Mouse (Mus musculus) midbrain, embryonic 16.5 days (tissue): ENCODE results near the gene St3gal4. TPM values are rescaled to one million over a fixed set of nuclear protein-coding genes. Genes with fewer than 3 reads are reported as not detected.

ENCODE experiments used
- ATAC-seq: fragments of 200-750 bp; cut with Nextera tagmentation; 2 replicates; pipeline ENCODE4 v1.8.0; 2017; ENCODE audit warnings: moderate TSS enrichment
- H3K27ac ChIP-seq: fragments of 300-500 bp; sonication (generic); 2 replicates; pipeline ENCODE4 v1.5.1; 2014; ENCODE audit warnings: mild to moderate bottlenecking, low read length, mixed read lengths
- H3K27me3 ChIP-seq: fragments of 300-500 bp; sonication (generic); 2 replicates; pipeline ENCODE4 v1.6.1; 2014; ENCODE audit warnings: low read depth, low read length, mixed read lengths; ENCODE audit not compliant: control insufficient read depth, insufficient read depth
- H3K36me3 ChIP-seq: fragments of 300-500 bp; sonication (generic); 2 replicates; pipeline ENCODE4 v1.6.1; 2014; ENCODE audit warnings: mild to moderate bottlenecking, low read length, moderate library complexity, mixed read lengths; ENCODE audit not compliant: control insufficient read depth, insufficient read depth
- H3K4me1 ChIP-seq: fragments of 300-500 bp; sonication (generic); 2 replicates; pipeline ENCODE4 v1.6.1; 2014; ENCODE audit warnings: mild to moderate bottlenecking, low read length, mixed read lengths; ENCODE audit not compliant: control insufficient read depth, insufficient read depth
- H3K4me2 ChIP-seq: fragments of 300-500 bp; sonication (generic); 2 replicates; pipeline ENCODE4 v1.6.1; 2014; ENCODE audit warnings: mild to moderate bottlenecking, low read length, mixed read lengths
- H3K4me3 ChIP-seq: fragments of 300-500 bp; sonication (generic); 2 replicates; pipeline ENCODE4 v1.5.1; 2014; ENCODE audit warnings: low read depth, mild to moderate bottlenecking, low read length, moderate library complexity, mixed read lengths
- H3K9ac ChIP-seq: fragments of 300-500 bp; sonication (generic); 2 replicates; pipeline ENCODE4 v1.6.1; 2014; ENCODE audit warnings: low read depth, low read length, mixed read lengths
- H3K9me3 ChIP-seq: fragments of 300-500 bp; sonication (generic); replicated peaks from 2 replicates; pipeline ENCODE4 v1.6.1; 2014; ENCODE audit warnings: mild to moderate bottlenecking, low read length, mixed read lengths; ENCODE audit not compliant: control insufficient read depth, poor library complexity, severe bottlenecking
- whole genome bisulfite sequencing: fragments of 180-500 bp; shearing (Covaris S2); extraction: QIAGEN DNeasy Blood & Tissue Kit; methylation state at CpG from one replicate; pipeline ENCODE4 v1.1.7; 2014; 5-methylcytosine and 5-hydroxymethylcytosine counted together
- polyA plus RNA-seq: library from polyadenylated mRNA; unstranded; fragments of >200 nt; fragmentation: Nextera tagmentation; extraction: Ambion mirVana; gene quantifications from 2 replicates; pipeline ENCODE4 v1.2.1, GENCODE M21; 2015

Gene St3gal4
- polyA plus RNA-seq, 1 experiment from 2014 or later, result 17.9 TPM

- ATAC-seq, result no peak
- Histone ChIP-seq H3K4me2 (peak overlapping the region; percentile 24; the same call in 1 of the 2 replicates), H3K4me1 (peaks cover 13% of the 10 kb centered on the region), H3K36me3 (no peaks in the 10 kb centered on the region), H3K9ac (no peak overlapping the region), H3K27me3 (no peaks in the 10 kb centered on the region), H3K4me3 (no peak overlapping the region), H3K9me3 (no peaks in the 10 kb centered on the region), H3K27ac (no peak overlapping the region)
- WGBS, result 23% methylated on average over 19 of the region's 19 CpGs
Observed at GRCm38 (mm10) chr9:35111941-35112595, 7.0 kb downstream of the St3gal4 start.

- H3K9ac ChIP-seq, result no peak overlapping the region
- 75% methylated on average over 7 of the region's 7 CpGs for WGBS
- H3K4me3 ChIP-seq, result no peak overlapping the region
- no peak overlapping the region for H3K27ac ChIP-seq
- no peak for ATAC-seq
- H3K36me3 ChIP-seq, result no peaks in the 10 kb centered on the region
- H3K9me3 ChIP-seq, result no peaks in the 10 kb centered on the region
- H3K4me1 ChIP-seq, result peaks cover 13% of the 10 kb centered on the region
- no peaks in the 10 kb centered on the region for H3K27me3 ChIP-seq
- H3K4me2 ChIP-seq, result no peak overlapping the region
Observed at GRCm38 (mm10) chr9:35111446-35111845, 7.6 kb downstream of the St3gal4 start.

GRCm38 (mm10) chr9:35110567-35110966 is 8.5 kb downstream of the St3gal4 start:
- H3K36me3 ChIP-seq, result no peaks in the 10 kb centered on the region
- H3K9ac ChIP-seq, result no peak overlapping the region
- WGBS, result 81% methylated on average over 4 of the region's 4 CpGs
- H3K27ac ChIP-seq, result no peak overlapping the region
- no peak overlapping the region for H3K4me2 ChIP-seq
- H3K9me3 ChIP-seq, result no peaks in the 10 kb centered on the region
- H3K27me3 ChIP-seq, result no peaks in the 10 kb centered on the region
- H3K4me1 ChIP-seq, result peaks cover 7% of the 10 kb centered on the region; the same call in 1 of the 2 replicates
- no peak for ATAC-seq
- no peak overlapping the region for H3K4me3 ChIP-seq

DNA sequence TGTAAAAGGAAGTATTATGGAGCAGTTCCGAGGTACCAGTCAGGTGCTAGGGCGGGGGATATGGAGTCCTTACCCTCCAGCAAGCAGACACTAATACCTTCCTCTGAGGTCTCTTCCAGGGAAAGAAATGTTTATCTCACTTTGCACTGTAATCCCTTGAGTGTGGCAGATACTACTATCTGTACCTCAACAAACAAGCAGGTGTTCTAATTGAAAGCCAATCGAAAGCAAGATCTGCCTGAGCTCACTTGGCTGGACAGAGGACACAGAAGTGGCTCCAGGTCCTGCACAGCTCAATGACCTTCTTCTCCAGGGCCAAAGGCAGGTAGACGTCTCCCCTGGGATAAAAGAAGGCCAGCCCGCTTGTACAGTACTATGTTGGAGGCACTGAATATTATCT is 9.0 kb downstream of the St3gal4 start:
- no peaks in the 10 kb centered on the region for H3K9me3 ChIP-seq
- peaks cover 3% of the 10 kb centered on the region; the same call in 1 of the 2 replicates for H3K4me1 ChIP-seq
- no peaks in the 10 kb centered on the region for H3K27me3 ChIP-seq
- no peaks in the 10 kb centered on the region for H3K36me3 ChIP-seq
- 93% methylated on average over 5 of the region's 5 CpGs for WGBS
- H3K4me2 ChIP-seq, result no peak overlapping the region
- no peak for ATAC-seq
- no peak overlapping the region for H3K9ac ChIP-seq
- no peak overlapping the region for H3K4me3 ChIP-seq
- H3K27ac ChIP-seq, result no peak overlapping the region

DNA sequence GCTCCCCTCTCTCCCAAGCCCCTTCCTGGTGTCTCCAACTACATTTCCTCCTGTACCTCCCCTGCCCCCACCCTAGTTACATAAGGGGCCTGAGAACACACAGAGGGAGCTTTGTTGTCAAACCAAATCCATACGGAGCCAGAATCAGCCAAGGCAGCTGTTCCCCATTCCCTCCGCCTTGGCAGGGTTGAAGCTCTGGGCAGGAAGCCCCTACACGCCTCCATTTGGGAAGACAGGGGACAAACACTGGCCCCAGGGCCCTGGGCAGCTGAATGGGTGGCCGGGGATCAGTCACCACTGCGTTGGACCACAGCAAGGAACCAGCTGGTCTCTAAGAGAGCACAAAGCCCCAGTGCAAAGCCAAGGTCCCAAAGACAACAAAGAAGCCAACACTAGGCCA is 10.2 kb downstream of the St3gal4 start:
- H3K9ac ChIP-seq, result no peak overlapping the region
- peak; percentile 79 for ATAC-seq
- no peak overlapping the region for H3K4me2 ChIP-seq
- no peaks in the 10 kb centered on the region for H3K36me3 ChIP-seq
- no peak overlapping the region for H3K4me3 ChIP-seq
- no peaks in the 10 kb centered on the region for H3K9me3 ChIP-seq
- no peaks in the 10 kb centered on the region for H3K27me3 ChIP-seq
- H3K4me1 ChIP-seq, result peaks cover 3% of the 10 kb centered on the region; the same call in 1 of the 2 replicates
- H3K27ac ChIP-seq, result no peak overlapping the region
- WGBS, result 53% methylated on average over 5 of the region's 5 CpGs

- Histone ChIP-seq H3K27me3 (no peaks in the 10 kb centered on the region), H3K4me1 (peaks cover 3% of the 10 kb centered on the region; the same call in 1 of the 2 replicates), H3K27ac (no peak overlapping the region), H3K4me3 (no peak overlapping the region), H3K36me3 (no peaks in the 10 kb centered on the region), H3K9ac (no peak overlapping the region), H3K4me2 (no peak overlapping the region), H3K9me3 (no peaks in the 10 kb centered on the region)
- ATAC-seq, result no peak
- 78% methylated on average over 3 of the region's 3 CpGs for WGBS
Observed at GRCm38 (mm10) chr9:35108066-35108465, 11.0 kb downstream of the St3gal4 start.

GRCm38 (mm10) chr9:35107396-35107795 is 11.7 kb downstream of the St3gal4 start:
- peaks cover 3% of the 10 kb centered on the region; the same call in 1 of the 2 replicates for H3K4me1 ChIP-seq
- ATAC-seq, result no peak
- no peak overlapping the region for H3K27ac ChIP-seq
- no peak overlapping the region for H3K4me2 ChIP-seq
- H3K36me3 ChIP-seq, result no peaks in the 10 kb centered on the region
- no peaks in the 10 kb centered on the region for H3K27me3 ChIP-seq
- H3K4me3 ChIP-seq, result no peak overlapping the region
- WGBS, result 93% methylated on average over 5 of the region's 5 CpGs
- H3K9ac ChIP-seq, result no peak overlapping the region
- H3K9me3 ChIP-seq, result no peaks in the 10 kb centered on the region

DNA sequence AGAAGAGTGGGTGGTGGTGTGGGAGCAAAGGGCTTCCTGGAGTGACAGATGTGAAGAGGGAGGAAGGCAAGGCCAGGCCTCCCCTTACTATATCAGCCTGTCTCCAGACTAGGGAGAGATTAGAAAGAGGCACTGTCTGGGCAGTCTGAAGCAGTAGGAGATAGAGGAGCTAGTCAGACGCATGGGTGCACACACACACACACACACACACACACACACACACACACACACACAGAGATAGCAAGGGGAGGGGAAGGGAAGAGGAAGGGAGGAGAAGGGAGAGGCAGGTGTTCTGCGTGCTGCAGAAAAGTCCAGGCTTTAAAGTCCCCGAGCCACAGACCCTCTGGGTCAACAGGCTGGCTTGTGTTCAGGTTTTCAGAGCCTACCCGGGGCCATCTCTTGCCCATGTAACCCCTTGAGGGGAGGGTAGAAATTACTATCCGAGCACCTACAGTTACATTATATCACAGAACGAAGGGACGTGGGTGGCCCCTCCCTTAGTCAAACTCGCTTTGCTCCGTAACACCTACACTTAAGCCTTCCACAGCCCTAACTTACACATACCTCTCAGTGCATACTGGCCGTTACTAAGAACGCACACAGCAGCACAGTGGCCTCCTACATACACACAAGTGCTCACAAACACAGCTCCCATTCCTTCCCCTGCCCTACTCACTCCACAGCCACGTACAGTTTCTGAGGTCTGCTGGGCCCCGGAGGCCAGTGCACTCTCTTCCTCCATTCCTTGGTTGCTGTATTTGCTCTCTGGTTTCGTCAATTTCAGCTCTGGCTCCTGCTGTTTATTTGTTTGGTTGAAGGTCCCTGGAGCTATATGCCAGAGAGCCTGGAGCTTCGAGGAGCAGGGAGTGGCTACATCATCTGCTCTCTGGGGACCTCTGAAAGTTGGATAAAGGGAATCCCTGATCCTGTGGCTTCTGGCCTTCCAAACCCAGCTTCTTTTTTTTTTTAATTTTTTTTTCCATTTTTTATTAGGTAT is 12.9 kb downstream of the St3gal4 start:
- Histone ChIP-seq H3K4me3 (no peak overlapping the region), H3K9me3 (no peaks in the 10 kb centered on the region), H3K27ac (no peak overlapping the region), H3K4me2 (no peak overlapping the region), H3K36me3 (no peaks in the 10 kb centered on the region), H3K9ac (no peak overlapping the region), H3K27me3 (no peaks in the 10 kb centered on the region), H3K4me1 (no peaks in the 10 kb centered on the region)
- no peak for ATAC-seq
- WGBS, result 68% methylated on average over 15 of the region's 15 CpGs

DNA sequence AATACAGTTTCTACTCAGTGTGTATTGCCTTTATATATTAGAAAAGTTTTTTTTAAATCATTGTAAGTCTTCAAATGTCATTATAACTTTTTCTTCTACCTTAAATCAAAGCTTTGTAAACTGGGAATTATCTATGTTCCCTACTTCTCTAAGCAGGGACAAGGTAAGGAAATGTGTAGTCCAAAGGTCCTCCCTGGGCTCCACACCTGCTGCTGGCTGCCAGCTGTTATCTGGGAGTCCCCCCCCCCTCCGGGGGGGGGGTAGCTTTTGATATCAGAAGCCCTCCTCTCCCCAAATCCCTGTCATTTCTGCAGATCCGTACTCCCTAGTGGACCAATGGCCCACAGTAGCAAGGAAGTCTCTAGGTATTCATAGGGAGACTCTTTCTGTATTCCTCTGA is 13.6 kb downstream of the St3gal4 start:
- 55% methylated on average over 2 of the region's 2 CpGs for WGBS
- H3K9me3 ChIP-seq, result no peaks in the 10 kb centered on the region

More for the DNA sequence above, 13.6 kb downstream of the St3gal4 start:
- ATAC-seq, result no peak
- Histone ChIP-seq H3K27ac (no peak overlapping the region), H3K4me3 (no peak overlapping the region), H3K4me2 (no peak overlapping the region), H3K4me1 (no peaks in the 10 kb centered on the region), H3K36me3 (no peaks in the 10 kb centered on the region), H3K9ac (no peak overlapping the region), H3K27me3 (no peaks in the 10 kb centered on the region)
